Mouse (Mus musculus): ENCODE data around the gene Tbc1d8. TPM values are rescaled to one million over a fixed set of nuclear protein-coding genes. Genes with fewer than 3 reads are reported as not detected.

Gene Tbc1d8
- polyA plus RNA-seq, 1 experiment from 2014 or later = 9.1 TPM

DNA sequence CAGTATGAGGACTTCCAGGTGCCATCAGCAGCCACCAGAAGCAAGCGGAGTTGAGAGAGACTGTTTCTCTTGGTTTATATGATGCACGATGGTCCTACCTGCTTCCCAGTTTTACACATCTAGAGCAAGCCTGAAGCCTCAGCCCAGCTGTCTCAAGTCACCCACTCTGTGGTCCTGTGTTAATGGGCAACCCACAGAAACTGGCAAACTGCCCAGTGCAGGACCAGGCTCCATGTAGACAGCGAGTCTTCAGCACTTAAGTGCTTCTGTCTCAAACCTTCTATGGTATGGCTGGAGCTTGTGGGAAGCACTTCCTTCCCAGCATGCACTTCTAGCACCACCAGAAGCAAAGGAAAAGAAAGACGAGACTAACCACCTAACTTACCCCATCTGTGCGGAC, 30.3 kb downstream of the Tbc1d8 start:
- ATAC-seq (replicated peaks; ENCODE audit: low FRiP score, low TSS enrichment, low read depth) (no peak), DNase-seq (ENCODE audit: low spot score) (no peak)
- H3K4me2 ChIP-seq (ENCODE audit: low read length) = no peak overlapping the region
- peaks cover 22% of the 10 kb centered on the region for H3K4me1 ChIP-seq (replicated peaks; ENCODE audit: control insufficient read depth, insufficient read depth, low read length)
- no peaks in the 10 kb centered on the region for H3K9me3 ChIP-seq (ENCODE audit: control insufficient read depth, low read length)
- no peaks in the 10 kb centered on the region for H3K36me3 ChIP-seq (ENCODE audit: control insufficient read depth, insufficient read depth, low read length)
- 65% methylated on average over 5 of the region's 5 CpGs for whole genome bisulfite sequencing
- no peak overlapping the region for H3K9ac ChIP-seq (ENCODE audit: low read length)
- H3K27ac ChIP-seq (ENCODE audit: low read depth) = no peak overlapping the region
- no peak overlapping the region for H3K4me3 ChIP-seq (ENCODE audit: low read depth, low read length)
- H3K27me3 ChIP-seq (replicated peaks; ENCODE audit: control insufficient read depth, insufficient read depth, low read length) = no peaks in the 10 kb centered on the region

DNA sequence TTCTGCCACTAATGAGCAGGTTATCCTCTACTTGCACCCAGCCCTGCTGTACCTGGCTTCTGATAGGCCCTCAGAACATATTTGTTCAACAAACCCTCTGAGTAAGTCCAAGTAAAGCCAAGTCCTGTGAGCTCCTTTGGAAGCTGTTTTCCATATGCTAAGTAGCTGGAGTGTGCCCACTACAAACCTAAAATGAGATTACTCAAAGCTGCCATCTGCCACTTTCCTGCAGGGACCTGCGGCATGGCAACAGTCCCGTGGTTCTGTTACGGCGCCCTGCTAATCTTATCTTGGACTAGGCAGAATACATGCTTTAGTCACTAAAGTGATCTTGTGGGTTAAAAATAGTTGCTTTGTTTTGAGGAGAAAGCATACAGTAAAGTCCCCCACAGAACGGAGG, 32.4 kb downstream of the Tbc1d8 start:
- ATAC-seq (replicated peaks; ENCODE audit: low FRiP score, low TSS enrichment, low read depth) (no peak), DNase-seq (ENCODE audit: low spot score) (no peak)
- Histone ChIP-seq H3K9ac (ENCODE audit: low read length) (no peak overlapping the region), H3K27ac (ENCODE audit: low read depth) (no peak overlapping the region), H3K4me2 (ENCODE audit: low read length) (no peak overlapping the region), H3K36me3 (ENCODE audit: control insufficient read depth, insufficient read depth, low read length) (no peaks in the 10 kb centered on the region), H3K4me3 (ENCODE audit: low read depth, low read length) (no peak overlapping the region), H3K4me1 (replicated peaks; ENCODE audit: control insufficient read depth, insufficient read depth, low read length) (peaks cover 25% of the 10 kb centered on the region), H3K9me3 (ENCODE audit: control insufficient read depth, low read length) (no peaks in the 10 kb centered on the region), H3K27me3 (replicated peaks; ENCODE audit: control insufficient read depth, insufficient read depth, low read length) (no peaks in the 10 kb centered on the region)
- WGBS = 73% methylated on average over 5 of the region's 5 CpGs

DNA sequence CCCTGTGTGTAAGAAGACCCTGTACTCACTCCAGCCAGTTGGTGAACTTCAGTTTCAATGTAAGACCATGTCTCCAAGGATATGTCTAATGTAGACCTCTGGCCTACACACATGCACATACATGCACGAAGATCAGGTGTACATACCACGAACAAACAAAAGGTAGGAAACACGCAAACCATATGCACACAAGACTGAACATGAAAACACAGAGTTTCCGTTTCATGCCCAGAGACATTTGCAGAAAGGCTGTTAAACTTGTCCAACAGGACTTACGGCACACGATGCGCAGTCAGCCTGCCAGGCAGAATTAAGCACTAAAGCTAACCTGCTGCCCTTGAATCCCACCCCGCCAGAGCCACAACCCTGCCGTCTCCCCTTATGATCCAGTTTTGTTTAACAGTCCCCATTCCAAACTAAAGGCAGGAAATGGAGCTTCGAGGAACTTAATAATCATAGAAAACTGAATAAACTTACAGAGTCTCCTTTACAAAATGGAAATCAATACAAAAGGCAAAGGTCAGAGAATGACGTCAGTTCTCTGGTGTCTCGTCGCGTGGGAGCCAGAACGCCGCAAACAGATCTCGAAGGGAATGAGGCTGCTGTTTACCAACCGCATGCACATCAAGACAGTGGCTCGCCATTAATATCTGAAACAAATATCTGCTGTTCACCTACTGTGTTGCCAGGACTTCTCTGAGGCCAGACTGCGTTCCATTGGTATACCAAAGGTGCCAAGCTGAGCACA, 33.1 kb downstream of the Tbc1d8 start:
- Histone ChIP-seq H3K9ac (ENCODE audit: low read length) (no peak overlapping the region), H3K27ac (ENCODE audit: low read depth) (no peak overlapping the region), H3K27me3 (replicated peaks; ENCODE audit: control insufficient read depth, insufficient read depth, low read length) (no peaks in the 10 kb centered on the region), H3K36me3 (ENCODE audit: control insufficient read depth, insufficient read depth, low read length) (no peaks in the 10 kb centered on the region), H3K4me1 (replicated peaks; ENCODE audit: control insufficient read depth, insufficient read depth, low read length) (peaks cover 24% of the 10 kb centered on the region), H3K4me2 (ENCODE audit: low read length) (no peak overlapping the region), H3K9me3 (ENCODE audit: control insufficient read depth, low read length) (no peaks in the 10 kb centered on the region), H3K4me3 (ENCODE audit: low read depth, low read length) (no peak overlapping the region)
- no peak for ATAC-seq (replicated peaks; ENCODE audit: low FRiP score, low TSS enrichment, low read depth)
- peak; percentile 59 for DNase-seq (ENCODE audit: low spot score)
- WGBS = 64% methylated on average over 20 of the region's 20 CpGs

DNA sequence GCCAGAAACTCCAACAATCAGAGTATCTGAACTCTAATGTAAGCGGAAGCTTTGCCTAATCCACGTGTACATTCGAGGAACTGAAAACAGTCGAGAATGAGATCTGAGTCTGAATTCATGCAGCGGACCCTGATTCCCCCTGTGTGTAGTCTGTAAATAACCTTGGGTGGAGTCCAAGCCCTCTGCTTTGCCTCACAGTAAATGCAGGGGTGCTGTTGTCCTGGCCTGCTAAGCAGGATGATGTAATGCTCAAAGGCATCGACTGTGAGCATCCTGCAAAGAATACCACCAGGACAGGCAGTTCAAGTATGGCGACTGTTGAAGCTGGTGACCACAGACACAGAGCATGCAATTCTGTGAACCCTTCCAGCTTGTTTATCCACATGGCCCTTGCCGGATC, 34.8 kb downstream of the Tbc1d8 start:
- 50% methylated on average over 8 of the region's 8 CpGs for WGBS

DNA sequence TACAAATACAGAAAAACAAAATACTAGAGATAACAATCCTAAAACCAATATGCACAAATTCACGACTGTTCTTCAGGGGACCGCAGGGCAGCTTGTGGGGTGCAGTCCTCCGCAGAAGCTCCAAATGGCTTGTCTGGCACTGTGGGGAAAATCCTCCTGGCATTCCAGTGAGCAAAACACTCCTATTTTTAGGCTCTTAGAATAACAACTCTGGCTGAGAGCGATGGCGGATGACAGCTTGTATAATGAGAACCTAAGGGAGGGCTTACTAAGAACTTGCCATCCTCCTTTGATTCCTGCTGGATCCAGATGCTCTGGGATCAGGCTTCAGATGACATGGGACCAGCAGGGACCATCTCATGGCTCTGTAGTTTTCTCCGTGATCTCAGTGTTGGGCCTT, 36.9 kb downstream of the Tbc1d8 start:
- no peaks in the 10 kb centered on the region for H3K9me3 ChIP-seq (ENCODE audit: control insufficient read depth, low read length)
- no peaks in the 10 kb centered on the region for H3K36me3 ChIP-seq (ENCODE audit: control insufficient read depth, insufficient read depth, low read length)
- no peaks in the 10 kb centered on the region for H3K27me3 ChIP-seq (replicated peaks; ENCODE audit: control insufficient read depth, insufficient read depth, low read length)
- H3K4me3 ChIP-seq (ENCODE audit: low read depth, low read length) = no peak overlapping the region
- H3K9ac ChIP-seq (ENCODE audit: low read length) = no peak overlapping the region
- ATAC-seq (replicated peaks; ENCODE audit: low FRiP score, low TSS enrichment, low read depth) = no peak
- no peak for DNase-seq (ENCODE audit: low spot score)
- no peak overlapping the region for H3K4me2 ChIP-seq (ENCODE audit: low read length)
- WGBS = 75% methylated on average over 6 of the region's 6 CpGs
- peaks cover 17% of the 10 kb centered on the region; the same call in 1 of the 2 replicates for H3K4me1 ChIP-seq (replicated peaks; ENCODE audit: control insufficient read depth, insufficient read depth, low read length)
- H3K27ac ChIP-seq (ENCODE audit: low read depth) = no peak overlapping the region

More for the DNA sequence above, 34.8 kb downstream of the Tbc1d8 start:
- H3K36me3 ChIP-seq (ENCODE audit: control insufficient read depth, insufficient read depth, low read length) = no peaks in the 10 kb centered on the region
- peaks cover 17% of the 10 kb centered on the region for H3K4me1 ChIP-seq (replicated peaks; ENCODE audit: control insufficient read depth, insufficient read depth, low read length)
- no peaks in the 10 kb centered on the region for H3K27me3 ChIP-seq (replicated peaks; ENCODE audit: control insufficient read depth, insufficient read depth, low read length)
- H3K4me3 ChIP-seq (ENCODE audit: low read depth, low read length) = no peak overlapping the region
- DNase-seq (ENCODE audit: low spot score) = no peak
- no peak overlapping the region for H3K4me2 ChIP-seq (ENCODE audit: low read length)
- no peak overlapping the region for H3K9ac ChIP-seq (ENCODE audit: low read length)
- no peak overlapping the region for H3K27ac ChIP-seq (ENCODE audit: low read depth)
- no peaks in the 10 kb centered on the region for H3K9me3 ChIP-seq (ENCODE audit: control insufficient read depth, low read length)
- ATAC-seq (replicated peaks; ENCODE audit: low FRiP score, low TSS enrichment, low read depth) = no peak

DNA sequence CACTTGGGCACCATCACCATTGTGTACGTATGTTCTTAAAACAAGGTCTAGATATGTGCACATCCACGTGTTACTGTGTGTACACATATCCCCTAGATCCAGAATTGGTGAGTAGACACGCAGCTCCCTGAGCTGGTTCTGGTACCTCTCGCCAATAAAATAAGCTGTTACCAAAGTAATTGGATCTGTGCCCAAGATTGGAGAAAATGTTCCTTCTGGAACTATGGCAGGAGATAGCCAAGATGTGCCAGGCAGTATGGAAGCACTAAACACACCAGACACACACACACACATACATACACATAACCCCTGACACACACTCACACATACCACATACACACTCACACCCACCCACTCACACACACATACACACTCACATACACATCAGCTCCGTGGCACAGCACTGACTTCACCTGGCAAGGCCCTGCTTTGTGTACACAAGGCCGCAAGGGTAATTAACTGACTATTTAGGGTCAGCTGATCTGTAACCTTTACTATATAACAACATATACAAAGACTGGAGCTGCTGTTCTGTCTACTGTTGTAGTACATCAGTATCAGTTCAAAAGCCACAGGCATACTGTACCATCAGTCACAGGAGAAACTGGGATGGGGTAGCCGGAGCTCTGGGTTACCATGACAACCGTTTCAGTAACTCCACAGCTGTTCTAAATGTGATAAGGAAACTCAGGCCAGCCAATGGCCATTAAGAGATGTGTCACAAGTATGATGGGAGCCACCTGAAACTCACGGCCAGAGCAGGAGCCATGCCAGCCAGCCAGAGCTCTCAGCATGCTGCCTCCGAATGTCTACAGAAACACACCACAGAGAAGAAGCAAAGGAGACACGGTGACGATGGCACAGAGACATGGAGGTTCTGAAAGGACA, 38.6 kb downstream of the Tbc1d8 start:
- ATAC-seq (replicated peaks; ENCODE audit: low FRiP score, low TSS enrichment, low read depth) (no peak), DNase-seq (ENCODE audit: low spot score) (no peak)
- 67% methylated on average over 12 of the region's 12 CpGs for WGBS

GRCm38 (mm10) chr1:39438629-39439028, 39.9 kb downstream of the Tbc1d8 start:
- Histone ChIP-seq H3K36me3 (ENCODE audit: control insufficient read depth, insufficient read depth, low read length) (no peaks in the 10 kb centered on the region), H3K9ac (ENCODE audit: low read length) (no peak overlapping the region), H3K27ac (ENCODE audit: low read depth) (no peak overlapping the region), H3K4me1 (replicated peaks; ENCODE audit: control insufficient read depth, insufficient read depth, low read length) (0 out of 2 replicates have a peak, but pooled peaks cover 6% of the 10 kb centered on the region), H3K4me3 (ENCODE audit: low read depth, low read length) (no peak overlapping the region), H3K4me2 (ENCODE audit: low read length) (no peak overlapping the region), H3K9me3 (ENCODE audit: control insufficient read depth, low read length) (no peaks in the 10 kb centered on the region), H3K27me3 (replicated peaks; ENCODE audit: control insufficient read depth, insufficient read depth, low read length) (no peaks in the 10 kb centered on the region)
- ATAC-seq (replicated peaks; ENCODE audit: low FRiP score, low TSS enrichment, low read depth) = no peak
- no peak for DNase-seq (ENCODE audit: low spot score)

More for the DNA sequence above, 38.6 kb downstream of the Tbc1d8 start:
- H3K9ac ChIP-seq (ENCODE audit: low read length) = no peak overlapping the region
- no peaks in the 10 kb centered on the region for H3K27me3 ChIP-seq (replicated peaks; ENCODE audit: control insufficient read depth, insufficient read depth, low read length)
- H3K9me3 ChIP-seq (ENCODE audit: control insufficient read depth, low read length) = no peaks in the 10 kb centered on the region
- peaks cover 8% of the 10 kb centered on the region; the same call in 1 of the 2 replicates for H3K4me1 ChIP-seq (replicated peaks; ENCODE audit: control insufficient read depth, insufficient read depth, low read length)
- no peaks in the 10 kb centered on the region for H3K36me3 ChIP-seq (ENCODE audit: control insufficient read depth, insufficient read depth, low read length)
- no peak overlapping the region for H3K27ac ChIP-seq (ENCODE audit: low read depth)
- H3K4me2 ChIP-seq (ENCODE audit: low read length) = no peak overlapping the region
- no peak overlapping the region for H3K4me3 ChIP-seq (ENCODE audit: low read depth, low read length)

DNA sequence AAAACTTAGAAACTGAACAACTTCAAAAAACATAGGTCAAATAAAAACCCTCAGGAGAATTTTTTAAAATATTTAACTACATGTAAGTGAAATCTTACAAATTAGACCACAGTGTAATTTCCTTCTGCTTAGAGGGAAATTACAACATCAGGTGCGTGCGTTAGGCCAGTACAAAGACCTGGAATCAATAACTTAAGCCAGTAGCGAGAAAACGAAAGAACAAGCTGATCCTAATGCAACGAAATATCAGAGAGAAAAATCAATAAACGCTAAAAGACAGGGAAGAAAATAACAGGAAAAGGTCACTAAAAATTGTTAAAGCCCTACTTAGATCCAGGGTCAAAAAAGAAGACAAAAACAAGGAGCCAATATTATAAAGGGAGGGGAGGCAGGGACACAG, 44.3 kb downstream of the Tbc1d8 start:
- H3K27ac ChIP-seq (ENCODE audit: low read depth) = no peak overlapping the region
- no peak for DNase-seq (ENCODE audit: low spot score)
- H3K4me2 ChIP-seq (ENCODE audit: low read length) = 0 out of 2 replicates have a peak overlapping the region, but pooled peaks have one; percentile 9
- WGBS = 78% methylated on average over 6 of the region's 6 CpGs
- H3K9me3 ChIP-seq (ENCODE audit: control insufficient read depth, low read length) = no peaks in the 10 kb centered on the region
- H3K36me3 ChIP-seq (ENCODE audit: control insufficient read depth, insufficient read depth, low read length) = no peaks in the 10 kb centered on the region
- no peak for ATAC-seq (replicated peaks; ENCODE audit: low FRiP score, low TSS enrichment, low read depth)
- no peak overlapping the region for H3K9ac ChIP-seq (ENCODE audit: low read length)
- H3K4me3 ChIP-seq (ENCODE audit: low read depth, low read length) = no peak overlapping the region
- H3K4me1 ChIP-seq (replicated peaks; ENCODE audit: control insufficient read depth, insufficient read depth, low read length) = no peaks in the 10 kb centered on the region
- H3K27me3 ChIP-seq (replicated peaks; ENCODE audit: control insufficient read depth, insufficient read depth, low read length) = no peaks in the 10 kb centered on the region
